8 mouse cellular contexts compared by ENCODE assay signal in genomic region chr4:95353894-95354319, GRCm38 (mm10).
DNase-seq lines count a peak whose midpoint lies in the region; ATAC-seq lines count a peak whose summit lies in the region.

No protein-coding gene starts in this region.

- peak; percentile 43 to 53 for DNase-seq in right cerebral cortex, postnatal 10 days (ENCODE audit: low spot score in 2 of 2)
- no peak for DNase-seq in right cerebral cortex, postnatal 14 days
- DNase-seq in embryonic facial prominence, embryonic 14.5 days (ENCODE audit: low spot score): peak; percentile 47
- peak; percentile 43 for DNase-seq in heart, postnatal 4 days
- DNase-seq in kidney, postnatal 25 days: peak; percentile 61 to 85
- peak; percentile 56 for DNase-seq in thymus, postnatal 4 days
- no peak for DNase-seq in cerebellum, adult 9-10 months

- 0 out of 2 replicates have a peak, but pooled peaks cover 3% of the 10 kb centered on the region for H3K4me1 ChIP-seq in embryonic facial prominence, embryonic 14.5 days (ENCODE audit: control insufficient read depth, insufficient read depth, low read length)

- no peaks in the 10 kb centered on the region for H3K36me3 ChIP-seq in embryonic facial prominence, embryonic 14.5 days (ENCODE audit: control insufficient read depth, insufficient read depth, low read length)

- no peak overlapping the region for H3K9ac ChIP-seq in embryonic facial prominence, embryonic 14.5 days (ENCODE audit: low read depth, low read length)

- H3K27ac ChIP-seq in embryonic facial prominence, embryonic 14.5 days (replicated peaks; ENCODE audit: low read depth, low read length): peak overlapping the region; percentile 28; the same call in 1 of the 2 replicates

- 0 out of 2 replicates have a peak, but pooled peaks have one; percentile 26 for ATAC-seq in embryonic facial prominence, embryonic 14.5 days (ENCODE audit: low read depth)
- ATAC-seq in megakaryocyte, adult 5-6 weeks (ENCODE audit: poor library complexity, severe bottlenecking): peak; percentile 58

- no peaks in the 10 kb centered on the region for H3K9me3 ChIP-seq in embryonic facial prominence, embryonic 14.5 days (ENCODE audit: control insufficient read depth, low read length)

- no peak overlapping the region for H3K4me2 ChIP-seq in embryonic facial prominence, embryonic 14.5 days (ENCODE audit: low read depth, low read length)

- no peak overlapping the region for H3K4me3 ChIP-seq in embryonic facial prominence, embryonic 14.5 days (ENCODE audit: low read depth, low read length)

- no peaks in the 10 kb centered on the region for H3K27me3 ChIP-seq in embryonic facial prominence, embryonic 14.5 days (replicated peaks; ENCODE audit: control insufficient read depth, insufficient read depth, low read length)

- WGBS in embryonic facial prominence, embryonic 14.5 days: 45% methylated on average over 7 of the region's 7 CpGs

Comparison
In these comparisons a context has a peak if more than half of its experiments do, and no peak if none do; other contexts are left out.
1. DNase-seq: peak in right cerebral cortex, postnatal 10 days (2 of 2), embryonic facial prominence, embryonic 14.5 days (single experiment), heart, postnatal 4 days (single experiment), kidney, postnatal 25 days (2 of 2) and thymus, postnatal 4 days (single experiment); none in right cerebral cortex, postnatal 14 days (single experiment) and cerebellum, adult 9-10 months (single experiment).